Mouse (Mus musculus): ENCODE data around the gene Mtus2. TPM values are rescaled to one million over a fixed set of nuclear protein-coding genes. Genes with fewer than 3 reads are reported as not detected.

The Mtus2 gene
- total and polyA plus RNA-seq, 2 experiments from 2014 or later = 38.0 to 41.6 TPM

DNA sequence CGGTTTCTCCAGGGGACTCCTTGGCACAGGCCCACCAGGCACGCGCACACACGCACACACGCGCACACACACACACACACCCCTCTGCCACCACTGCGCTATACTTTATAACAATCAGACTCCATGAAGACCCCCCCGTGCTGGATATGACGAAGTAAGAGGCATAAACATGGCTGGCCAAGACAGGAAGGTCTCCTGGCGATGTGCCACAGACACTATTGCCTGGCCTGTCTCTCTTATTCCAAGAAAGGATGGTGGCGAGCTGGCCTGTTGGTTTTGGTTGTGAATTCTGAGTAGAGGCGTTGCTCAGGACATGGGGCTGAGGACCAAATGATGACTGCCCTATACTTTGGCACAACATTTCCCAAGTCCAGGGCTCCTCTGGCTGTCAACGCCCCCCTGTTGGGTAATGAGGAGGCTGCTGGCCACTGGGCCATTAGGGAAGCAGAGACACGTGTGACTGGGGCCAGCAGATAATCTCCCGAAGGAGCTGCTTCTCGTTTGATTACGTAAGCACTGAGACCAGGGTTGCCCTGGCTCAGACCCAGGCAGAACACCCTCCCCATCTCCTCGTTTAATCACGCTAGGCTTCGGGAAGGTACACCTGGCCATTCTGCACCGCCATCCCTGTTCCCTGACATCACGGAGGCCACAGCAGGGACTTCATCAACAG is 406.5 kb downstream of the Mtus2 start:
- no peak overlapping the region for H3K4me3 ChIP-seq (ENCODE audit: low read depth, low read length)
- H3K27ac ChIP-seq (ENCODE audit: low read depth, low read length) = no peak overlapping the region
- no peak overlapping the region for H3K9ac ChIP-seq (replicated peaks; ENCODE audit: low read length, poor library complexity, severe bottlenecking)
- no peaks in the 10 kb centered on the region for H3K27me3 ChIP-seq (ENCODE audit: insufficient read depth, low read length)
- no peaks in the 10 kb centered on the region for H3K9me3 ChIP-seq (ENCODE audit: low read length)
- H3K4me1 ChIP-seq (ENCODE audit: insufficient read depth, low read length) = no peaks in the 10 kb centered on the region
- H3K4me2 ChIP-seq (ENCODE audit: low read depth, low read length, poor library complexity, severe bottlenecking) = no peak overlapping the region
- H3K36me3 ChIP-seq (ENCODE audit: insufficient read depth, low read length) = no peaks in the 10 kb centered on the region
- no peak for ATAC-seq (ENCODE audit: low FRiP score)
- no peak for DNase-seq (ENCODE audit: low spot score)
- 86% methylated on average over 22 of the region's 22 CpGs for WGBS
- TF ChIP-seq CTCF (IDR thresholded peaks at IDR 0.05) = no peak

Other genes starting within 250 kb of the Mtus2 start
- 15.2 and 16.8 TPM in 2 replicates for gene Flt1, start 231.3 kb upstream of the Mtus2 start, total RNA-seq (2014; rRNA removed)
- gene Flt1, start 231.3 kb upstream of the Mtus2 start, polyA plus RNA-seq (2015; fragmentation: Nextera tagmentation; extraction: Ambion mirVana) = 9.0 and 9.7 TPM in 2 replicates
- gene Pomp, start 96.9 kb upstream of the Mtus2 start, total RNA-seq (2014; rRNA removed) = 220 and 287 TPM in 2 replicates
- 513 and 545 TPM in 2 replicates for gene Pomp, start 96.9 kb upstream of the Mtus2 start, polyA plus RNA-seq (2015; fragmentation: Nextera tagmentation; extraction: Ambion mirVana)
- gene Slc46a3, start 62.5 kb upstream of the Mtus2 start, total RNA-seq (2014; rRNA removed) = 4.1 and 5.2 TPM in 2 replicates
- gene Slc46a3, start 62.5 kb upstream of the Mtus2 start, polyA plus RNA-seq (2015; fragmentation: Nextera tagmentation; extraction: Ambion mirVana) = 5.2 and 7.0 TPM in 2 replicates